Mouse (Mus musculus) large intestine, adult 2 months (tissue): ENCODE measurements around the gene Gm20662. TPM values are rescaled to one million over a fixed set of nuclear protein-coding genes. Genes with fewer than 3 reads are reported as not detected.
"Not testable (repeated sequence)": the region's sequence is repeated elsewhere in the genome, so short reads cannot be mapped to it uniquely, and the experiment has no call there.

Experiments used
- DNase-seq: peaks from one replicate; pipeline ENCODE4 v3.0.0-alpha.2; 2012; ENCODE audit warnings: low read depth, low spot score
- WGBS: fragments of 180-500 bp; shearing (Covaris S2); methylation state at CpG from one replicate; pipeline ENCODE4 v1.1.7; 2018; 5-methylcytosine and 5-hydroxymethylcytosine counted together
- polyA plus RNA-seq: library from polyadenylated mRNA; depleted of rRNA; stranded (reverse); fragments of >200 nt; gene quantifications from 2 replicates; pipeline ENCODE4 v1.2.3, GENCODE M21; 2012

Gene Gm20662
- polyA plus RNA-seq, 1 experiment = 0.86 TPM

- peak; percentile 100 for DNase-seq
- under 1% methylated on average over 51 of the region's 51 CpGs for whole genome bisulfite sequencing
Measured at GRCm38 (mm10) chr9:108001922-108002770, 6.0 kb downstream of the Gm20662 start, which contains the start of gene Ip6k1. Ip6k1 (plus strand) TSS chr9:108002501.

GRCm38 (mm10) chr9:108002778-108003530, 6.8 kb downstream of the Gm20662 start:
- no peak for DNase-seq
- WGBS = 1% methylated on average over 49 of the region's 50 CpGs

GRCm38 (mm10) chr9:108003531-108003890, 7.4 kb downstream of the Gm20662 start:
- 12% methylated on average over 8 of the region's 8 CpGs for WGBS

GRCm38 (mm10) chr9:108008041-108008440, 11.9 kb downstream of the Gm20662 start:
- DNase-seq = no peak
- 43% methylated on average over 5 of the region's 5 CpGs for WGBS

More at GRCm38 (mm10) chr9:108003531-108003890, 7.4 kb downstream of the Gm20662 start:
- DNase-seq = no peak

GRCm38 (mm10) chr9:108010385-108010784, 14.2 kb downstream of the Gm20662 start:
- DNase-seq = no peak

- 96% methylated on average over 2 of the region's 2 CpGs for WGBS
Measured at GRCm38 (mm10) chr9:108013577-108013976, 17.4 kb downstream of the Gm20662 start.

GRCm38 (mm10) chr9:108017127-108017526, 21.0 kb downstream of the Gm20662 start:
- WGBS = 83% methylated on average over 3 of the region's 3 CpGs

More at GRCm38 (mm10) chr9:108013577-108013976, 17.4 kb downstream of the Gm20662 start:
- not testable (repeated sequence) for DNase-seq

GRCm38 (mm10) chr9:108020741-108021140, 24.6 kb downstream of the Gm20662 start:
- no peak for DNase-seq
- WGBS = 94% methylated on average over 1 of the region's 1 CpGs

More at GRCm38 (mm10) chr9:108017127-108017526, 21.0 kb downstream of the Gm20662 start:
- no peak for DNase-seq

- WGBS = 87% methylated on average over 3 of the region's 3 CpGs
Measured at GRCm38 (mm10) chr9:108023216-108023615, 27.1 kb downstream of the Gm20662 start.

GRCm38 (mm10) chr9:108026584-108026983, 30.4 kb downstream of the Gm20662 start:
- 79% methylated on average over 3 of the region's 3 CpGs for WGBS
- no peak for DNase-seq

More at GRCm38 (mm10) chr9:108023216-108023615, 27.1 kb downstream of the Gm20662 start:
- no peak for DNase-seq

- WGBS = over 99% methylated on average over 3 of the region's 3 CpGs
- DNase-seq = no peak
Measured at GRCm38 (mm10) chr9:108027867-108028266, 31.7 kb downstream of the Gm20662 start.

- DNase-seq = no peak
- 94% methylated on average over 5 of the region's 5 CpGs for WGBS
Measured at GRCm38 (mm10) chr9:108032126-108032525, 36.0 kb downstream of the Gm20662 start.

GRCm38 (mm10) chr9:108035331-108036156, 39.4 kb downstream of the Gm20662 start:
- 48% methylated on average over 2 of the region's 2 CpGs for WGBS
- DNase-seq = peak; percentile 33

GRCm38 (mm10) chr9:108044751-108045492, 48.8 kb downstream of the Gm20662 start:
- 95% methylated on average over 8 of the region's 8 CpGs for WGBS
- no peak for DNase-seq

GRCm38 (mm10) chr9:108046582-108046981, 50.4 kb downstream of the Gm20662 start:
- 95% methylated on average over 4 of the region's 4 CpGs for WGBS

GRCm38 (mm10) chr9:108047601-108048565, 51.7 kb downstream of the Gm20662 start:
- WGBS = 34% methylated on average over 17 of the region's 17 CpGs

More at GRCm38 (mm10) chr9:108046582-108046981, 50.4 kb downstream of the Gm20662 start:
- DNase-seq = no peak

GRCm38 (mm10) chr9:108048566-108048955, 52.4 kb downstream of the Gm20662 start:
- DNase-seq = no peak
- WGBS = under 1% methylated on average over 19 of the region's 19 CpGs

More at GRCm38 (mm10) chr9:108047601-108048565, 51.7 kb downstream of the Gm20662 start:
- no peak for DNase-seq

GRCm38 (mm10) chr9:108049016-108049455, 52.9 kb downstream of the Gm20662 start, which contains the start of gene Gmppb:
Gmppb (plus strand) TSS chr9:108049242.
- WGBS = under 1% methylated on average over 35 of the region's 39 CpGs
- DNase-seq = peak; percentile 93
